Mouse (Mus musculus) left cerebral cortex, adult 11 months (tissue): ENCODE measurements at regions not wholly inside any gene's neighbourhood (a gene's known extent, or its start where the extent isn't known, plus 50 kb on each side); places are given as distances from the start of the nearest gene placed in this dataset.

Source experiments
- DNase-seq: peaks from one replicate; pipeline ENCODE4 v3.0.0; 2022; ENCODE audit warnings: low spot score

GRCm38 (mm10) chr6:93623541-93623940, 660.2 kb downstream of the Magi1 start:
- no peak for DNase-seq

GRCm38 (mm10) chr6:93616926-93617325, 666.8 kb downstream of the Magi1 start:
- DNase-seq = no peak

- DNase-seq = no peak
Observed at GRCm38 (mm10) chr6:93600376-93600775, 657.1 kb upstream of the Adamts9 start.

GRCm38 (mm10) chr6:93599371-93599770, 656.1 kb upstream of the Adamts9 start:
- no peak for DNase-seq

- DNase-seq = no peak
Observed at GRCm38 (mm10) chr6:93589935-93590334, 646.6 kb upstream of the Adamts9 start.

- no peak for DNase-seq
Observed at GRCm38 (mm10) chr6:93586871-93587270, 643.6 kb upstream of the Adamts9 start.

- DNase-seq = no peak
Observed at GRCm38 (mm10) chr6:93581141-93581540, 637.8 kb upstream of the Adamts9 start.

GRCm38 (mm10) chr6:93580716-93581115, 637.4 kb upstream of the Adamts9 start:
- no peak for DNase-seq

GRCm38 (mm10) chr6:93575249-93575648, 632.0 kb upstream of the Adamts9 start:
- no peak for DNase-seq

- DNase-seq = peak; percentile 36
Observed at GRCm38 (mm10) chr6:93573679-93574635, 630.7 kb upstream of the Adamts9 start.

GRCm38 (mm10) chr6:93569866-93570265, 626.6 kb upstream of the Adamts9 start:
- no peak for DNase-seq

GRCm38 (mm10) chr6:93569211-93569610, 625.9 kb upstream of the Adamts9 start:
- DNase-seq = no peak

GRCm38 (mm10) chr6:93566661-93567060, 623.4 kb upstream of the Adamts9 start:
- DNase-seq = no peak

- no peak for DNase-seq
Observed at GRCm38 (mm10) chr6:93548311-93548710, 605.0 kb upstream of the Adamts9 start.

GRCm38 (mm10) chr6:93544246-93544645, 601.0 kb upstream of the Adamts9 start:
- no peak for DNase-seq

GRCm38 (mm10) chr6:93543354-93544129, 600.2 kb upstream of the Adamts9 start:
- peak; percentile 3 for DNase-seq

GRCm38 (mm10) chr6:93539583-93539982, 596.3 kb upstream of the Adamts9 start:
- DNase-seq = no peak

- DNase-seq = no peak
Observed at GRCm38 (mm10) chr6:93539171-93539570, 595.9 kb upstream of the Adamts9 start.

GRCm38 (mm10) chr6:93537971-93538370, 594.7 kb upstream of the Adamts9 start:
- no peak for DNase-seq

GRCm38 (mm10) chr6:93537126-93537525, 593.8 kb upstream of the Adamts9 start:
- no peak for DNase-seq

GRCm38 (mm10) chr6:93513818-93514217, 570.5 kb upstream of the Adamts9 start:
- no peak for DNase-seq

GRCm38 (mm10) chr6:93509857-93510256, 566.6 kb upstream of the Adamts9 start:
- no peak for DNase-seq

- DNase-seq = no peak
Observed at GRCm38 (mm10) chr6:93497824-93498223, 554.5 kb upstream of the Adamts9 start.
